Mouse (Mus musculus): ENCODE data around the gene Dpm3. TPM values are rescaled to one million over a fixed set of nuclear protein-coding genes. Genes with fewer than 3 reads are reported as not detected.

Dpm3 gene
- polyA plus RNA-seq, 1 experiment from 2014 or later: 99.4 TPM

GRCm38 (mm10) chr3:89278107-89278506, 18.9 kb downstream of the Dpm3 start:
- Histone ChIP-seq H3K9me3 (no peaks in the 10 kb centered on the region), H3K4me1 (replicated peaks) (peaks cover 60% of the 10 kb centered on the region), H3K36me3 (no peaks in the 10 kb centered on the region), H3K27ac (peak overlapping the region; percentile 78), H3K4me3 (peak overlapping the region; percentile 62), H3K27me3 (ENCODE audit: insufficient read depth, poor library complexity, severe bottlenecking) (peaks cover 65% of the 10 kb centered on the region)
- DNase-seq (ENCODE audit: low spot score): no peak
- WGBS: 71% methylated on average over 7 of the region's 7 CpGs

DNA sequence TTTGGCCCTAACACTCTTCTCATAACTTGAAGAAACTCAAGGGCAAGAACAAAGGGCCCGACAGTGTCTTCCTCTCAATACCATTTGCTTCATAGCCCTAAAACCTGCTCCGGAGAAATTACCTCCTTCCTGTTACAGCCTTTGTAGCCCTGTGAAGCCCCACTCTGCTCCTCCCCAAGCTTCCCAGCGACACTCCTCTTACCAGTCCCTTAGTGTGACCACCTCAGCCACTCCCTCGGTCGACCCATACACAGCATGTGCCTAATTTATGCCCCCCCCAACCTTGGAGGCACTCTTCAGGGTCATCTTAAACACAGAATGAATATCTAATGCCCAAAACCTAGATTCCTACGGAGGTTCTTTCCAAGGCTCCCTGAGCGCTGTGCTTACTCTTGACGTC, 19.5 kb downstream of the Dpm3 start:
- no peak for DNase-seq (ENCODE audit: low spot score)
- no peaks in the 10 kb centered on the region for H3K36me3 ChIP-seq
- H3K9me3 ChIP-seq: no peaks in the 10 kb centered on the region
- H3K4me3 ChIP-seq: peak overlapping the region; percentile 62
- H3K27ac ChIP-seq: peak overlapping the region; percentile 78
- H3K4me1 ChIP-seq (replicated peaks): peaks cover 60% of the 10 kb centered on the region
- WGBS: 18% methylated on average over 8 of the region's 8 CpGs
- H3K27me3 ChIP-seq (ENCODE audit: insufficient read depth, poor library complexity, severe bottlenecking): peaks cover 65% of the 10 kb centered on the region

GRCm38 (mm10) chr3:89279153-89279890, 20.2 kb downstream of the Dpm3 start:
- H3K9me3 ChIP-seq: no peaks in the 10 kb centered on the region
- 2% methylated on average over 35 of the region's 35 CpGs for WGBS
- H3K4me3 ChIP-seq: peak overlapping the region; percentile 62
- no peaks in the 10 kb centered on the region for H3K36me3 ChIP-seq
- H3K27ac ChIP-seq: peak overlapping the region; percentile 78
- peak; percentile 78 for DNase-seq (ENCODE audit: low spot score)
- peaks cover 65% of the 10 kb centered on the region for H3K27me3 ChIP-seq (ENCODE audit: insufficient read depth, poor library complexity, severe bottlenecking)
- H3K4me1 ChIP-seq (replicated peaks): peaks cover 60% of the 10 kb centered on the region

- no peaks in the 10 kb centered on the region for H3K36me3 ChIP-seq
- H3K4me3 ChIP-seq: peak overlapping the region; percentile 62
- no peaks in the 10 kb centered on the region for H3K9me3 ChIP-seq
- peak; percentile 38 for DNase-seq (ENCODE audit: low spot score)
- peaks cover 69% of the 10 kb centered on the region for H3K27me3 ChIP-seq (ENCODE audit: insufficient read depth, poor library complexity, severe bottlenecking)
- peaks cover 60% of the 10 kb centered on the region for H3K4me1 ChIP-seq (replicated peaks)
- under 1% methylated on average over 29 of the region's 29 CpGs for WGBS
- H3K27ac ChIP-seq: peak overlapping the region; percentile 78
These were observed 21.0 kb downstream of the Dpm3 start for GRCm38 (mm10) chr3:89280050-89280605.

- peak; percentile 62 for DNase-seq (ENCODE audit: low spot score)
- Histone ChIP-seq H3K4me1 (replicated peaks) (peaks cover 66% of the 10 kb centered on the region), H3K4me3 (peak within 1 kb of the TSS; percentile 62), H3K36me3 (no peaks in the 10 kb centered on the region), H3K9me3 (no peaks in the 10 kb centered on the region), H3K27ac (peak within 1 kb of the TSS; percentile 78), H3K27me3 (ENCODE audit: insufficient read depth, poor library complexity, severe bottlenecking) (peaks cover 67% of the 10 kb centered on the region)
- WGBS: under 1% methylated on average over 52 of the region's 52 CpGs
These were observed 21.7 kb downstream of the Dpm3 start, which contains the start of gene Efna1 for GRCm38 (mm10) chr3:89280606-89281511. TSS of gene Efna1 (minus strand) at chr3:89281142.

DNA sequence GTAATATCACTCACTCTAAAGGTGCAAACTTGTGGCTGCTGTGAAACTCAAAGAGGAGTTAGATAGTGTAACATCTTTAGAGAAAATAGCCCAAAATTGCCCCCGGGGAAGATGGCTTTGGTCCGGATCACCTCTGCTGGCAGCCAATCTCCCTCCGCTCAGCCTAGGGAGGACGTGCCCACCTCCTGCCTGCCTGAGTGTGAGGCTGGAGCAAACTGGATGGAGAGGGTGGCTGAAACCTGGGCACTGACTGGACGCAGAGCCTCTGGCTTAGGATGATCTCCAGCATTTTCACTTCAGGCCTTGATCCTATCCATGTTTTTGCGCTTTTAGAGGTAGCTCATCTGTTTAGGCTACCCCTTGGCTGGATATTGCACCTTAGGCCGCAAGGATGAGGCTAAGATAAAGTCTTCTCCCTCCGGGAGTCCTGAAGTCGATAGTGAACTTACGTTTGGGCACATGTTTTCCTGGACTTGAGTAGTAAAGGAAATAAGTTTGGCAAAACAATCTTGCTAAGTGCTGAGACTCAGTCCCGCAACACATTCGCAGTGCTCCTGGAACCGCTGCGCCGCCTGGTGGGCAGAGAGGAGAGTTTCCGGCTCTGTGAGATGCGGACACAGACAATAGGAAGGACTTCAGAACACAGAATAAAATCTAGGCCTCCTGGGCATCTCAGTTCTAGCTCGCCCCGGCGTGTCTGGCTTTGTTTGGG, 22.6 kb downstream of the Dpm3 start:
- peak overlapping the region; percentile 62 for H3K4me3 ChIP-seq
- peak; percentile 87 for DNase-seq (ENCODE audit: low spot score)
- peaks cover 59% of the 10 kb centered on the region for H3K27me3 ChIP-seq (ENCODE audit: insufficient read depth, poor library complexity, severe bottlenecking)
- peaks cover 64% of the 10 kb centered on the region for H3K4me1 ChIP-seq (replicated peaks)
- peak overlapping the region; percentile 78 for H3K27ac ChIP-seq
- H3K9me3 ChIP-seq: no peaks in the 10 kb centered on the region
- 11% methylated on average over 20 of the region's 20 CpGs for WGBS
- no peaks in the 10 kb centered on the region for H3K36me3 ChIP-seq

DNA sequence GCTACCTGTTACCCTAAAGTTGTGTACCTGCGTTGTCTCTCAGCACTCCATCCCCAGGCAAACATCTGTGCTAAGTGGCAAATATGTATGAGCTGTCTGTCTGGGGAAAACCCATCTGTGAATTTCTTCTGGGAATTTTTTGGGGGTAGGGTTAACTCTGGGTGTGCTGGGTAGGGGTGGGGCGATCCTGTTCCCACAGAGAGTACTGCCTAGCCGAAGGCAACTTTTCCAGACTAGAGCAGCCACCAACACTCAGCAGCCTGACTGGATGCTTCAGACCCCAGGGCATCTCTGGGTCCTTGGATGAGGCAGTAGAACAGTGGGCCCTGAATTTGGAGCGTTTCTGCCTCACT, 23.1 kb downstream of the Dpm3 start:
- peaks cover 59% of the 10 kb centered on the region for H3K4me1 ChIP-seq (replicated peaks)
- peaks cover 53% of the 10 kb centered on the region for H3K27me3 ChIP-seq (ENCODE audit: insufficient read depth, poor library complexity, severe bottlenecking)
- H3K36me3 ChIP-seq: no peaks in the 10 kb centered on the region
- 28% methylated on average over 4 of the region's 4 CpGs for WGBS
- H3K4me3 ChIP-seq: peak overlapping the region; percentile 62; the same call in 1 of the 2 replicates
- H3K27ac ChIP-seq: peak overlapping the region; percentile 73
- H3K9me3 ChIP-seq: no peaks in the 10 kb centered on the region
- no peak for DNase-seq (ENCODE audit: low spot score)

GRCm38 (mm10) chr3:89284261-89284660, 25.1 kb downstream of the Dpm3 start:
- H3K9me3 ChIP-seq: no peaks in the 10 kb centered on the region
- H3K36me3 ChIP-seq: no peaks in the 10 kb centered on the region
- H3K4me1 ChIP-seq (replicated peaks): peaks cover 50% of the 10 kb centered on the region
- 92% methylated on average over 3 of the region's 3 CpGs for WGBS
- no peak overlapping the region for H3K4me3 ChIP-seq
- no peak overlapping the region for H3K27ac ChIP-seq
- H3K27me3 ChIP-seq (ENCODE audit: insufficient read depth, poor library complexity, severe bottlenecking): peaks cover 33% of the 10 kb centered on the region
- DNase-seq (ENCODE audit: low spot score): no peak

GRCm38 (mm10) chr3:89285526-89285925, 26.4 kb downstream of the Dpm3 start:
- Histone ChIP-seq H3K4me3 (no peak overlapping the region), H3K4me1 (replicated peaks) (peaks cover 37% of the 10 kb centered on the region), H3K27ac (peak overlapping the region; percentile 29; the same call in 1 of the 2 replicates), H3K9me3 (no peaks in the 10 kb centered on the region), H3K27me3 (ENCODE audit: insufficient read depth, poor library complexity, severe bottlenecking) (peaks cover 21% of the 10 kb centered on the region), H3K36me3 (no peaks in the 10 kb centered on the region)
- no peak for DNase-seq (ENCODE audit: low spot score)
- WGBS: 36% methylated on average over 2 of the region's 2 CpGs

DNA sequence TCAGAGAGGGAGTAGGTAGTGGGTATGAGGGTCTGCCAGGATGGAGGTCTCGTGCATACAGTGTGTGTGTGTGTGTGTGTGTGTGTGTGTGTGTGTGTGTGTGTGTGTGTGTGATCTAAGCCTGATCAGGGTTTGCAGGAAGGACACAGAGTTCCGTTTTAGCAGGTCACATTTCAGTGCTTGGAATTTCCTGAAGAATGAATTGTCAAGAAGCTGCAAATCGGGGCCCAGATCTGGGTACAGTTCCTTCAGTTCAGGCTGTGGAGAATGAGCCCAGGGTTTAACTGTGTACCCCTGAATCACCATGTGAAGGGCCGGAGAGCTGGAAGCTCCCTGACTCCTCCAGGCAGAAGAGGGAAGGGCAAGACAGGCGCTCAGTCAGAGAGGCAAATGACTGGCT, 28.1 kb downstream of the Dpm3 start:
- WGBS: 65% methylated on average over 5 of the region's 5 CpGs
- Histone ChIP-seq H3K27me3 (ENCODE audit: insufficient read depth, poor library complexity, severe bottlenecking) (peaks cover 5% of the 10 kb centered on the region), H3K36me3 (no peaks in the 10 kb centered on the region), H3K4me1 (replicated peaks) (peaks cover 20% of the 10 kb centered on the region), H3K27ac (no peak overlapping the region; the same call in 1 of the 2 replicates), H3K4me3 (no peak overlapping the region), H3K9me3 (no peaks in the 10 kb centered on the region)
- no peak for DNase-seq (ENCODE audit: low spot score)

DNA sequence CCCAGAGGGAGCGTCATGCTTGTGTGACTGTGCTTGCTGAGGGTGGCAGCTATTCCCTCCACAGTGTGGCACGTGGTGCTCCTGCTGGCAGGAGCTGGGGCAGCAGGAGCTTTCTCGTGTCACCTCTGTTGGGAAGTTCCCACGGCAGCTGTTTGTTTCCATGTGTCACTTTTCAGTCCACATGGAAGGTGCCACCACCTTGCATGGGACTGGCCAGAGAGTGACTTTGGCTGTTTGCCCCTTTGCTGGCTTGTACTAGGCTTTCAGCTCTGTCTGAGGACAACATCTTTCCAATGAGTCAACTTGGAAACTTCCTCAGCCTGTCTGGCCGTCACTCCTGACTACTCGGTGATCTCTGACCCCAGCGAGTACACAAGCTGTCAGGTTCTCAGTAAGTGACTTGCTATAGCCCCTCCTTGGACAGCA, 29.4 kb downstream of the Dpm3 start:
- DNase-seq (ENCODE audit: low spot score): no peak
- Histone ChIP-seq H3K4me3 (no peak overlapping the region), H3K36me3 (no peaks in the 10 kb centered on the region), H3K4me1 (replicated peaks) (peaks cover 18% of the 10 kb centered on the region), H3K27ac (no peak overlapping the region), H3K9me3 (no peaks in the 10 kb centered on the region), H3K27me3 (ENCODE audit: insufficient read depth, poor library complexity, severe bottlenecking) (peaks cover 4% of the 10 kb centered on the region; the same call in 1 of the 2 replicates)
- 56% methylated on average over 7 of the region's 7 CpGs for WGBS

GRCm38 (mm10) chr3:89291874-89292273, 32.7 kb downstream of the Dpm3 start:
- 80% methylated on average over 10 of the region's 10 CpGs for WGBS
- no peak for DNase-seq (ENCODE audit: low spot score)
- Histone ChIP-seq H3K4me1 (replicated peaks) (peaks cover 11% of the 10 kb centered on the region), H3K27ac (no peak overlapping the region), H3K36me3 (no peaks in the 10 kb centered on the region), H3K27me3 (ENCODE audit: insufficient read depth, poor library complexity, severe bottlenecking) (no peaks in the 10 kb centered on the region), H3K9me3 (no peaks in the 10 kb centered on the region), H3K4me3 (no peak overlapping the region)

Data from hindbrain, embryonic 10.5 days (tissue).